Mouse (Mus musculus) right cerebral cortex, postnatal 4 days (tissue): ENCODE results near the gene Col9a3.

ENCODE experiments used
- DNase-seq: peaks from one replicate; pipeline ENCODE4 v3.0.0-alpha.2; 2022

Gene Col9a3

DNA sequence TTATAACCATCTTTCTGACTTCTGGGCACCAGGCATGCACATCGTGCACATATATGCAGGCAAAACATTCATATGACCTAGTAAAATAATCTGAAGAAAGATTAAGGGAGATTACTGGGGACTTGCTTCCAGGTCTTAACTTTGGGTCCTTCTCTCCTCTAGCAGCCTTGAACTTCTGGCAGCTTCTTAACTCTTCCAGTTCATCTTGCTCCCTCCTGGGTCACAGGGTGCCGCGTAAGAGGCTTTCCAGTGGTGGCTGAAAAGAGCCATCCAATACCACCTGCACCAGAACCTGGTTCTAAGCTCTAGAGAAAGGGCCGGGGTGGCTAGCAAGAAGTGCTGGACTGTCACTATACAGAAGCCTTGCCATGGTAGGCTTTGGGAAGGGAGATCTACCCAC is at the start of gene Col9a3:
Gene Col9a3, plus strand, starts transcription at position 301 of the 400 bp plus-strand sequence.
- no peak for DNase-seq

GRCm38 (mm10) chr2:180552340-180552739 is 45.2 kb upstream of the Col9a3 start:
- no peak for DNase-seq

DNA sequence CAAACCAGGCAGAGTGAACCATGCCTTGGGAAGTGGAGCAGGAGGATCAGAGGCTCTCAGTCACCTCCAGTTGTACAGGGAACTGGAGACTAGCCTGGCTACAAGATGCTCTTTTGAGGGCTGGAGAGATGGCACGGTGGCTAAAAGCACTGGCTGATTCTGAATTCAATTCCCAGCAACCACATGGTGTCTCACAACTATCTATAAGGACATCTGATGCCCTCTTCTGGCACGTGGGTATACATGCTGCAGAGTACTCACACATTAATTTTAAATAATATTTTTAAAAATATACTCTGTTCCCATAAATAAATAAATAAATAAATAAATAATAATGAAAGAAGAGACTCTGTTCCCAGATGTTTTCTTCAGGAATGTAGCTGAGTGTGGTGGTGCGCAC is 42.4 kb upstream of the Col9a3 start:
- no peak for DNase-seq

GRCm38 (mm10) chr2:180556470-180556869 is 41.1 kb upstream of the Col9a3 start:
- DNase-seq = no peak

GRCm38 (mm10) chr2:180560245-180560644 is 37.3 kb upstream of the Col9a3 start:
- DNase-seq = no peak

DNA sequence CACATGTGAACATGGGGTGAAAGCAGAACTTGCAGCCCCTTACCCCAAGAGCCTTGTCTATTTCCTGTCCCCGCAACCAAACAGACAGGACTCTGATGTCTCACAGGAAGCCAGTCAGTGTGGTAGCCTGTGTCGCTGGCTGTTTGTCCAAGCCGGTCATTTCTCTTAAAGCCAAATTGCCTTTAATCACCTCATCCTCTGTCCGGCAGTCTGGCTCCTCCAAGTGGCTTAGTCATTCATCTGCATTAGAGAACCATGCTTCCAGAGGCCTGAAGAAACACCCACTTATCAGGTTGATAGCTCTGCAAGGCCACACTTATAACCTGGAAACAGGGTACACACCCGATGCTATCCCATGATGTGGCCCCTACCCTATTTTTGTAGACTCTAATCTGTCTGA is 35.4 kb upstream of the Col9a3 start:
- DNase-seq = no peak

- no peak for DNase-seq
Measured at GRCm38 (mm10) chr2:180563296-180563695, 34.3 kb upstream of the Col9a3 start.

GRCm38 (mm10) chr2:180563841-180564240 is 33.7 kb upstream of the Col9a3 start:
- DNase-seq = no peak

GRCm38 (mm10) chr2:180566240-180566913 is 31.2 kb upstream of the Col9a3 start:
- DNase-seq = peak; percentile 47

DNA sequence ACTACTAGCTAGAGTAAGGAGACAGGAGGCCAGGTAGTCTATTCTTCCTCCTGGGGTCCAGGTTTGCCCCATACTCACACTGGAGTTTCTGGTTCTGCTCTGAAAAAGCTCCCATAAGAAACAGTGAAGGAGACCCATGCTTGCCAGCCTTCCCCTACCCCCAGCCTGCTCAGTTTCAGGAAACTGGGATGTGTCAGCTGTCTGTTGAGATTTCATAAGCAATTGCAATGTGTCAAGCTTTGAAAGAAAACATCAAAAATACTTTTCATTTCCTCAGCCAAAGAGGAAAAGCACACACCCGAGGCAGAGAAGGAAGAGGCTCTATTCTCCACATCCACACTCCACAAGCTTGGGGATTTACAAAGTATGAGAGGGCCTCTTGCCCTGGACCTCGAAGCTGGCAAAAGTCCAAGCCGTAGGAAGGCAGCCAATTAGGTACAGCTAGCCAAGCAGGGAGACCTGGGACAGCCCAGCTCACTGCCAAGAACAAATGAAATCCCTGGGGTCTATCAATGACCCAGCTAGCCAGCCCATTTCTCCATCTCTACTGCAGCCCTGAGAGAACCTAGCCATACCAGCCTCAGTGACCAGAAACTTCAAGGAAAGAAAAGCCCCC is 28.5 kb upstream of the Col9a3 start:
- DNase-seq = peak; percentile 47

- DNase-seq = no peak
Measured at GRCm38 (mm10) chr2:180576482-180576881, 21.1 kb upstream of the Col9a3 start.

GRCm38 (mm10) chr2:180578686-180579085 is 18.9 kb upstream of the Col9a3 start:
- peak; percentile 87 for DNase-seq

GRCm38 (mm10) chr2:180581002-180581401 is 16.6 kb upstream of the Col9a3 start, which contains the start of gene Mrgbp:
Mrgbp (plus strand) TSS chr2:180581304.
- DNase-seq = no peak

GRCm38 (mm10) chr2:180582481-180583153 is 15.0 kb upstream of the Col9a3 start:
- peak; percentile 100 for DNase-seq

DNA sequence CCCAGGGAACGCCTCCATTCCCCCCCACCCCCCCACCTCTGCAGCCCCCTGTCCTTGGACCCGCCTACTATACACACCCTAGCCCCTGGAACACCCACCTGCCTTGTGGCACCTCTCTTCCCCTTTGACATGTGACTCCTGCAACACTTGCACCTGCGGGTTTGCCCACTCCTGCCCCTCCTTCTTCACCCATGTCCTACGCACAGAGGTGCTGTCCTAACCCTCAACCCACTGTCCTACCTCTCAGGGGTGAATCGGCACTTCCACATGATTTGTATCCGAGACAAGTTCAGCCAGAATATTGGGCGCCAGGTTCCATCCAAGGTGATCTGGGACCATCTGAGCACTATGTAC is 14.5 kb upstream of the Col9a3 start:
- no peak for DNase-seq

GRCm38 (mm10) chr2:180588736-180589122 is 8.9 kb upstream of the Col9a3 start:
- no peak for DNase-seq

GRCm38 (mm10) chr2:180589123-180589831 is 8.3 kb upstream of the Col9a3 start, which contains the start of gene Ogfr:
Ogfr (plus strand) TSS chr2:180589245.
- peak; percentile 87 for DNase-seq

DNA sequence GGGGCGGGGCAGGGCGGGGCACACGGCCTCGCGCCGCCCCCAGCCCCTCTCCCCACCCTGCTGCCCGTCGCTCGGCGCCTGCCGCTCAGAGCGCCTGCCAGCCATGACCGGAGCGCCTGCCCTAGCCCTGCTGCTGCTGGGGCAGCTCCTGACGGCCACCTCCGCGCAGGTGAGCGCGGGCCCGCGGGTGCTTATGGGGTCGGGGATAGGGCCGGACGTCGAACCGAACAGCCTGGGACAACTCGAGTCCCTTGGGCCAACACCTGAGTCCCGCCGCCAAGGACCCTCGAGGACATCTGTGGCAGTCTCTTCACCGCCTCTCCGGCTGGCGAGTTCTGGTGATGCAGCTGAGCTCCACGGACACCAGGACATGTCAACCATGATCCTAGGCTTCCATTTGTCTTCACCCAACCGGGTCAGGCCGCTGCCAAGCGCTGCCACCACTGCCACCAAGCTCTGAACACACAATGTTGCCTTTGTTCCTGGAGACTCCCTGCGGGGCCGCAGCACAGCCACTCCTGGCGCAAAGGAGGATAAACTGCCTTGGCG is 641 bp downstream of the Col9a3 start:
- no peak for DNase-seq

- peak; percentile 59 for DNase-seq
Measured at GRCm38 (mm10) chr2:180600569-180601021, 3.0 kb downstream of the Col9a3 start.

GRCm38 (mm10) chr2:180604781-180605180 is 7.2 kb downstream of the Col9a3 start:
- no peak for DNase-seq

- no peak for DNase-seq
Measured at GRCm38 (mm10) chr2:180610283-180610682, 12.7 kb downstream of the Col9a3 start.

DNA sequence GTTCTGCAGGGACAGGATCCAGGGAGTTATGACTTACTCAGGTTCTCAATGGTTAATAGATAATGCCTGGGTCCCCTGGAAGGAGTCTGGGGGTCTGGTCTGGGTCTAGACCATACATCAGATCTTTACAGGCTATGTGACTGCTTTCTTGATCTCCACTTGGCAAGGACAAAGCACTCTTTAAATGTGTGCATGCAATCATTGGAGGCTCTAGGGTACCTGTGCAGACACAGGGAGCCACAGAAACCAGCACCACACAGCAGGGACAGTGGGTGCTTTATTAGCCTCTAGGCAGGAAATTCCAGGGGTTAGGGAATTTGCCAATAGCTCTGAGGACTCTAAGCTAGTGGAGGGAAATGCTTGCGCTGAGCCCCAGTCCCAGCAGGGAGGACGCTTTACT is 14.3 kb downstream of the Col9a3 start:
- DNase-seq = no peak
